Mouse (Mus musculus): ENCODE measurements around the gene Pax5.

Pax5 gene

DNA sequence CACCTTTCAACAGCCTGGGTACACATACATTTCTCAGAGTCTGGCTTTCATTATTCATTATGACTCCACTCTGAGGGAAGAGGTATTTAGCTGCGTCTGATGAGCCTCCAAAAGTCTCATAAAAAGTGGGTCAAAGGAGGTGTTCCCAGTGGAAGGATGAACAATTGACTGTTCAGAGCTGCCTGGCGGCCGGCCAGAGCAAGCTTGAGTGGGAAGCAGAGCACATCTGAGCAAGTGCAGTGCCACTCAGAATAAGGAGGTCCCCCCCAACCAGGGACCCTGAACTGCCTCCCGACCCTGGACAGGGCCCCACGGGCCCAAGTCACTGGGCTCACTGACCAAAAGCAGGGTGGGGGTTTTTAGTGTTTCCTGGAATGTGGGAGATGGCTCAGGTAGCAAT is 109.4 kb downstream of the Pax5 start:
- no peak for DNase-seq (ENCODE audit: low spot score)

DNA sequence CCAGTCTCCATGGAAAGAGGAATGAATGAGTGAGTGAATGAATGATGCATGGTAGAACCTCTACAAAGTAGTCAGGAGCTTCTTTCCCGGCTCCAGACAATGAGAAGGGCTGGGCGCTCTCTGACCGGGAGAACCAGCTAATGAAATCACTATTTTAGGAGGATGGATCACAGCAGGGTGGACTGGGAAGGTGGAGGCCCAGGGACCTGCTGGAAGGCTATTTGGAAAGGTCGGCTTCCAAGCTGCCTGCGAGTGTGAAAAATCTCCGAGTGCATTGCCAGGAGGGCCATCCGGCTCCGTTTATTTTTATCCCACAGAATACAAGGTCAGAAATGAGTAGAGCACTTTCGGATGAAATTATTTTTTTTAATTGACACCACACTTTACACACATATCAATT is 112.3 kb downstream of the Pax5 start:
- no peak for DNase-seq (ENCODE audit: low spot score)

DNA sequence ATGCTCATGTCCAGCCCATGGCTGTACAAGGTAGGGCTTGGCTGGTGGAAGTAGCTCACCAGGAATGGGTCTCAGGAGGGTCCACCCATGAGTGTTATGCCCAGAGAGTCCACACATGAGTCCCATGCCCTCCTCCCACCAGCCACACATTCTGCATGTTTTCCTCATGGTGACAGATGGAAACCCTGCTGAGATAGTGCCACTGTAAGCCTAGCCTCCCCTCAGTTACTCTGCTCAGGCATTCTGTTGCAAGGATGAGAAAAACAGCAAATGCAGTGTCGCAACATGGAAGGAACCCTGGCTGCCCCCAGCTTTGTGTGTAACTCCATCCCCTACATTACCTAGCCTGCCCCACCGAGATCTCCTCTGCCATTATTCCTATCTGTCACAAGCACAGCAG is 117.2 kb downstream of the Pax5 start:
- no peak for DNase-seq (ENCODE audit: low spot score)

DNA sequence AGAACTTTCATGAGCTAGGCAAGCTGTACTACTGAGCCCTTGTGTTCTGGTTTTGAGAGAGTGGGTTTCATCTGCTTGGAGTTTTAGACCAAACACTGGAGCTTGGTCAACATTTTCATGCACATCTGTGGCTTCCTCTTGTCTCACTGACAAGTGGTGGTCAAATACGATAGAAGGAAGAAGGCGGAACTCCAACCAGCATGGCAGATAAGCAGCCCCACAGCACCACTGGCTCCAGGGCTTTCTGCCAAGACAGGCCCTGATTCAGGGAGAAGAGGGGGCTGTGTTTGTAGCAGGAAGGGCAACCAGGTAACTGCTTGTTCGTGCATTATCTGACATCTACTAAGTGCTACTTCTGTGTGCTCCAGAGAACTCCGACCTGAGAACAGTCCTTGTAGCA is 127.6 kb downstream of the Pax5 start:
- no peak for DNase-seq (ENCODE audit: low spot score)

DNA sequence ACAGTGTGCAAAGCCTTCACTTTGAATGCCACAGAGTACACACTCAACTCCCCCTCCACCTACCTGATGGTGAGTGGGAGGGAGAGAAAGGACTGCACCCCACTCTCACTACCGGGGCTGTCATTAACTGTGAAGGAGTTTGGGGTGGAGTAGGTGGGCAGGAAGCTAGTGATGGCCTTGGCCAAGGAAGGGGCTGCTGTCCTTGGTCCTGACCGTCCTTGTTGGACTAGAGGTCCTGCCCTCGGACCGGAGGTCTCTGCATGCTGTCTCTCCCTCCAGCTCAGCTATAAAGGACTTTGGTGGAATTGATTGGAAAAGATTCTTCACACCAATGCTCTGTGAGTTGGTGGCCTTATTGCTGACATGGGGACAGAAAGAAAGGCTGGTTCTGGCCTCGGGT is 131.7 kb downstream of the Pax5 start:
- peak; percentile 24 for DNase-seq (ENCODE audit: low spot score)

DNA sequence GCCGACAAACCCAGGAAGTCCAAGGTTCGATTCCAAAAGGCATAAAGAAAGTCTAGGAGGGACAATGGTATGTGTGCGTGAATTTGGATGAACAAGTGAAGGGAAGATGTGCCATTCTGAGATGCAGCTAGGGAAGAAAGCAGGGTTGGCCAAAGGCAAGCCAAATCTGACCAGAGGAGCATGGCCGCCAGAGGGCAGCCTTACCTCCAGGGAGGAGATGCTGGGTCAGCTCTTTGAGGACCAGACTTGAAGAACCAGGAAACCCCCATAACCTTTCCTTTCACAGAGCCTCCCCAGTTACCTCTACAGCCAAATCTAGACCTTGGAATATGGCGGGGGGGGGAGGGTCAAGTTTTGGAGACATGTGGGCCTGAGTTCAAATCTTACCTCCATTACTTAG is 133.0 kb downstream of the Pax5 start:
- peak; percentile 54 for DNase-seq (ENCODE audit: low spot score)

DNA sequence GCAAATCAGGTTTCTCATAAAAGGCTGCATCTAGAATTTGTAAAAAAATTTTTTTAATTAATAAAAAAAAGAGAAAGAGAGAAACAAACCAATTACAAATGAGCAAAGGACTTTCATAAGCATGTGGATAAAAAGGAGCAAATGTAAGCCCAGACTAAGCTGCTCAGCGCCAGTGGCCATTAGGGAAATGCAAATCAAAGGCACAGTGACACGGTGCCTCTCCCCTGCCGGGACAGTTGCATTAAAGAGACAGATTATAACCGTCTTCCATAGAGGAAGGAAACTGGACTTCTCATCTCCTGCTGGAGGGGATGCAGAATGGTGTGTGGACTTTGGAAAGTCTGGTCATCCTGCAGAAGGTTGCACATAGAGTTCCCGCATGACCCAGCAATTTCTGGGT is 133.5 kb downstream of the Pax5 start:
- no peak for DNase-seq (ENCODE audit: low spot score)

DNA sequence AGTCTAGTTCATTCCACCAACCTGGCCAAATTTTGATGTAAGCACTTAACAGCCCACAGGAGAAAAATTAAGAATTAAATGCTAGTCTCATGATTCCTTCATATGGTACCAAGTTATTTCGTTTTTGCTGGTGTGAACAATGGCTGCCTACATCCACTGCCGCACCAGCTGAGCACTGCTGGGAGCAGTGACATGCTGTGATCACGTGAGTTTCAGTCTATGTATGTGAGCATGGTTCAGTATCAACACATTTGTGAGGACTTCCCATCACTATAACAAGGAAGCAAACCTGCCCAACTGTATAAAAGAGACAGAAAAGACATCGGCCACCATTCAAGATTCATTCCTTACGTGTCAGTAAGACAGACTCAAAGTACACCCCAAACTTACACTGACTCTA is 137.3 kb downstream of the Pax5 start:
- no peak for DNase-seq (ENCODE audit: low spot score)

DNA sequence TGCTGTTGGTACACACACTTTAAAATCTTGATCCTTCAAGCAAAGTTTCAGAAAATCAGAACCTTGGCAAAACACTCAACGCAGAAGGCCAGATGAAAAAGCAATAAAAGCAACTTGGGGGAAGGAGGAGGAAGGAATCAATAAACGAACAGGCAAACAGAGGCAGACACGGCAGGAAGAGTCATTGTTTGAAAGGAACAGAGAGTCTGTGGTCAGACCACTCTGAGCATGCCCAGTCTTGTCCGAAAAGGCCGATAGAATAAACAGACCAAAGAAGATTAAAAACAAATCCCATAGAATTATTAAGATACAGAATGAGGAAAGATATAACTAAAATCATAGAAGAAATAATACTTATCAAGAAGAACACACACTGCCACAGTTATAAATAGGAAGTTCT is 137.9 kb downstream of the Pax5 start:
- DNase-seq (ENCODE audit: low spot score), result no peak

DNA sequence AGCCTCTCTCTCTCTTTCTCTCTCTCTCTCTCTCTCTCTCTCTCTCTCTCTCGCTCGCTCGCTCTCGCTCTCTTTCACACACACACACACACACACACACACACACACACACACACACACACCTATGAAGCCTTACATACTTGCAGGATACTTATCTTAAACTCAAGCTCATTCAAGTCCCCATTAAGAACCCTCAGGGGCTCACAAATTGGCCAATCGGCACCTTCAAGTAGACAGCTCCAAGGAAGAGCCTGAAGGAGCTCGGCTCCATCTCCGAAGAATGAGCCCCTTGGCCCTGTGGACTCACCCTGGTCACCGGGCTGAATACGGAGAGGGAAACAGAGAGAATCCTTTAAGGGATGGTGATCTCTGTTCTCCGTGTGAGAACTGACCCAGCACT is 141.1 kb downstream of the Pax5 start:
- DNase-seq (ENCODE audit: low spot score), result no peak

DNA sequence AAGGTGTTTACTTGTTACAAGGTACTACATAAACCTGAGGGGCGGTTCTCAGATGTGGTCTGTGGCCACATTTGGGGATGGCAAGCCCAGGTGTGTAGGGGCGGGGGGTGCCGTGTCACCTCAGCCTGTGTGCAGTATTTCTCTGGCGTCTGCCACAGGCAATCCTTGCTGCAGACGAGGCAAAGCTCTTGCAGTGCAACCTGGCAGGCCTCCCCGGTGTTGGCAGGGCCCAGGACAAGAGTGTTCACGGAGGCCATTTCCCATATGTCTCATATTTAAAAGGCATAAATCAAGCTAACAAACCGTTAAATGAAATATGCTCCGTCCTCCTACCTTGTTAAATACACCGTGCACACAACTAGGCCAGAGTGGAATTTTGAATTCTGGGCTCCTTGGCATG is 141.6 kb downstream of the Pax5 start:
- DNase-seq (ENCODE audit: low spot score), result no peak

DNA sequence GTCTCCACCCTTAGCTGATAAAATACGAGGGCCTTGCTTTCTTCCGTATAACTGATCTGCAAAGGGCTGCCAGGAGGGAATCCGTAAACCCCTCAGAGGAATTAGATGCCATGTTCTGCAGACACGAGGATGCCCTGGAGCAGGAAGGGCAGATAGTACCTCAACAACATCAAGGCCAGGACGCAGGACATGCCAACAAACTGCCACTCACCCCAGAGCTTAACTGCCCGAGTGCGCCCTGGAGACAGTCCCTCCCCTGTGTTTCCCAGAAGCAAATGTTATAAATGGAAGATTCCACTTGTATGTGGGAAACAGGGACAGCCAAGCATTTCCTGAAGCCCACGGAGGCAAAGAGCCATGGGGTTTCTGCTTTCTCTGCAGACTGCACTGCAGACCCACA is 143.9 kb downstream of the Pax5 start:
- DNase-seq (ENCODE audit: low spot score), result no peak

DNA sequence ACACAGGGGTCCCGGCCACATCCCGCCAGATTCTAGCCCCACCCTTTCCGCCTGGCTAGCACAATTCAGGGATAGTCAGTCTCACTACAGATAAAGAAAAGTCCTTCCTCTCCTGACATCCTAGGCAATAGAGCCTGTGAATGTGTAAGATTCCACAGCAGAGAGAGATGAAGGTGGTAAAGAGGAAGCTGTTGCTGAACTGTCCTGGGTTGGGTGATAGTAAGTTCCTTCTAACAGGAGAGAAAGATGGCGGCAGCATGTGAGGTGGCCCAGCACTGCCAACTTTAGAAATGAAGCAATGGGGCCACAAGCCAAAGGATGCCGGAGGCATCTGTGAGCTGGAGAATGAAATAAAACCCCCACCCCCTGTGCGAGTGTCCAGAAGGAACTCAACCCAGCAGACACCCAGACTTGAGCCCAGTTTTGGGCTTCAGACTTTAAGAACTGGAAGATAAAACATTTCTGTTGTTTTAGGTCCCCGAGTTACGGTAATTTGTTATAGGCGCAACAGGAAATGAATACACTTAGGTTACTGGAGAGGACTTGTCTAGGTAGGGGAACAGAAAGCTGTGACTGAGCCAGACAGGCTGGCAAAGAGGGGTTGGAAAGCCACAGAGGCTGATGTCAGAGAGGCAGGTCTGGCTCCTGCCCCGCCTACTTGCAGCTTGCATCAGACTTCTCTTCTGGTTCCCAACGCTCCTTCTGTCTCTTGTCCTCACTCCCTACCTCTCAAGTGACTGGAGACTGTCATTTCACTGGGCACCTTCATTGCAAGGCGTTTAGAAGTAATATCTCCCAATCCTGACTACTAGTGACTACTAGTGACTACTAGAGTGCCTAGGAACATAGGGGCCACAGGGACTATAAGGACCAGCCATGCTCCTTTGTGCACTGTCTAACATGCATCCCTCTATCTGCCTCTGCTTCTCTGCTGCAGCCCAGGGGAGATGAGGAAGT is 144.9 kb downstream of the Pax5 start:
- no peak for DNase-seq (ENCODE audit: low spot score)

DNA sequence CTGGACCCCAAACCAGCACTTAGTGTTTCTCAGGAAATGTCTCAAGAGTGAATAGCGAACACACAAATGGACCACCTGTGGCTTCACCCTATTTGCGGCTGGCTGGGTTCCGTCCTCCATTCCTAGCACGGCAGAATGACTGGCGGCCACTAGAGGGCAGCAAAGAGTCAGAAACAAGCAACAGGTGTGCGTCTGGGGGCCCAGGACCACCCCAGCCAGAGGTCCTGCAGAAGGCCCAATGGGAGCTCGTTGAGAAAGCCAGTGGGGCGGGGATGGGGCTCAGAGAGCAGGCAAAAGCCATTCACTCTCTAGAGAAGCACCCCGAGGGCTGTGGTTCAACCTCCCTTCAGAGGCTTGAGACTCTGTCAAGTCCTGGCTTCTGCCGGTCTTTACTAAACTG is 145.7 kb downstream of the Pax5 start:
- DNase-seq (ENCODE audit: low spot score), result peak; percentile 61

DNA sequence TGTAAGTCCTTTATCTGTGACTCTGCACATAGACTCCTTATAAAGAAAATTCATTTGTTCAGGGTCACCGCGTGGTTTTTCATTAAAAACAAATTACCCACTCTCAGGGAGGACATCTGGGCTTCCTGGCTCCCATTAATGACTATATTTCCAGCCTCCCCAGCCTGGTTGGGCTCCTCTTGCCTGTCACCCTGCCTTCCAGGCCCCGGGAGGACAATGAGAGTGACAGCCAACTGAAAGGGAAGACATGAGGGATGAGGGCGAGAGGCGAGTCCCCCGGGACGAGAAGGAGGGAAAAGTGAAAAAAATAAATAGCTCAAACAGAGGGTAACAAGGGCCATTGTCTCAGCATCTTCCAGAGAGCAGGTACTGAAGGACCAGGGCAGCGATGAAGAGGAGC is 149.3 kb downstream of the Pax5 start:
- no peak for DNase-seq (ENCODE audit: low spot score)

DNA sequence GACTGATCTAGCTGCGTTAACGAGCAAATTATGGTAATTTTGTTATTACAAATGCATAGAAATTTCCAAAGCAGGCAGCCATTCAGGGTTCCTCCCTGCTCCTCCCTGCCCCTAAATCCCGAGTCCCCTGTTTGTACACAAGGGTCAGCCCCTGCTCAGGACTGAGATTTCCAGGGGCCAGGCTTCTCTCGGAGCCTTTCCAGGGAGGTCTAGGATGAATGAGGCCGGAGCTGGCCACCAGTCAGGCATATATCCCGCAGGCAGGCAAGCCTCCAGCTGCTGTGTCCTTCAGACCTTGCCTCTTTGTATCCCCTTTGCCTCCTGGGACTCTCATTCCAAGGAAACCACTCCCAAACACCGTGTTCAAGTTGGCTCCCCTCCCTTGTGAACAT is 151.7 kb downstream of the Pax5 start:
- no peak for DNase-seq (ENCODE audit: low spot score)

DNA sequence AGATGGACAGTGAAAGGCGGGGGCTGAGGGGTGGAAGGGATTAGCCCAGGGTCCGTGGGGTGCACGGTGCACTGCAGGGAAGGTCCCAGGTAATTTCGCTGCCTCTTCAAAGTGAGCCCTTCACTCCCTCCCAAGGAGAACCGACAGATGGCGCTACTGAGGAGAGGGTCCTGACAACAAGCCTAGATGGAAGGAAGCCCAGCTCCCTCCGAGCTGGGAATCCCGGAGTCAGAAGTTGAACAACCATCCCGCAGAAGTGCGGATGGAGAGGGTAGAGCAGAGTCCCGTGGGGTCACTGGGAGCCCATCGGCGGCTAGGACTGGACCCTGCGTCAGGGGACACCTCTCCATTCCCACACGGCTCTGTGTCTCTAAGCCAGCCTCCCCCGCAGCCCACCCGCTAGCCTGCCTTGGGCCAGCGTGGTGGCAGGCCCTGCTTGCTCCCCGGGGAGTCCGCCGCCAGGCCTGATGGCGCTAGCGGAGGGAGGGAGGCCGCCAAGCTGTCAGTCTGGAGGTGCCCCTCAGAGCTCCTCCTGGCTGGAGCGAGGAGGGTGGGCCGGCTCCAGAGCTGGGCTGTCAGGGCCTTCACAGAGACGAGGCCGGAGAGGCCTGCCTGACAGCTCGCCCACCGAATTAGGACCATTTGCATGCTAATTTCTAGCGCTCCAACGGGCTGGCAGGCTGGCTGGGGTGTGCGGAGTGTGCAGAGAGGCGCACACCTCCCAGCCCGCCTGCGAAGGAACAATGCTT is 152.3 kb downstream of the Pax5 start:
- DNase-seq (ENCODE audit: low spot score), result peak; percentile 52

DNA sequence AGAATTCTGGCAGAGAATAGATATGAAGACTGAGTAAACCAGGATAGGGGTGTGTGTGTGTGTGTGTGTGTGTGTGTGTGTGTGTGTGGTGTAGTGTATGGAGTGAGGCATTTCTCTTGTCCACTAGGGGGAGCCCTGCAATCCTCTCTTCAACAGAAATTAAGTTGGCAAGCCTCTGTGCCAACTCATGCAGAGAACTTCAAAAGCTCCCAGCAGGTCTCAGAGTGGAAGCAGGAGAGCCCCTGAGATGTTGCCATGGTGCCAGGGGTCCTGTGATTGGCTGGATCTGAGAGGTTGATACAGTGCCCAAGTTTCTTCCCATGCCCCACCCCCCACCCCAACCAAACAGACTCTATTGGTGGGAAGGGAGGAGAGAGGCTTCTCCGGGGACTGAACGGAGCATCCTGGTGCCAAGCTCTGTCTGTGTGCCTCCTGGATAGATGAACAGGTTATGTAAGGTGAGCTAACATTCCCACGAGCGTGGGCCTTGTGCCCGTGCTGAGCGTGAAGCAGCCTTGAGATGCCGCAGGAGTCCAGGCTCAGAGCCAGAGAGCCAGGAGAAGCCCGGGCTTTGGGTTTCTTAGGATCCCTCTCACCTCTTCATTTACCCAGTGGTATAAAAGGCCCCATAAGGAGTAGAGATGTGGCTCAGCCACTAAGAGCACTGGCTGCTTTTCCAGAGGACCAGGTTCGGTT is 153.6 kb downstream of the Pax5 start:
- no peak for DNase-seq (ENCODE audit: low spot score)

DNA sequence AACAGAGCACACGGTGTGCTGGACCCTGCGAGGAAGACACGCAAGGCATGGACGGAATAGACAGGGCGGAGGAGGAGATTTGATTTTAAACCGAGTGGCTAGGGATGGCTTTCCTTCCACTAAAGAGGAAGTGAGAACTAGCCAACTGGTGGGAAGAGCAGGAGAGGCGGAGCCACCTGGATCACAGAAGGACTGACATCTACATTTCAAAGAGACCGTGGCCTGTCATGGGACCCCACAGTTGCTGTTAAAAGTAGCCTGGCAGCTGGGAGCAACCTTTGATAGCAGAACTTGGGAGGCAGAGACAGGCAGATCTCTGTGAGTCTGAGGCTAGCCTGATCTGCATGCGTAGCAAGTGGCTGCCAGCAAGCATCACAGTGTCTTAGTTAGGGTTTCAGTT is 154.7 kb downstream of the Pax5 start:
- DNase-seq (ENCODE audit: low spot score), result no peak

DNA sequence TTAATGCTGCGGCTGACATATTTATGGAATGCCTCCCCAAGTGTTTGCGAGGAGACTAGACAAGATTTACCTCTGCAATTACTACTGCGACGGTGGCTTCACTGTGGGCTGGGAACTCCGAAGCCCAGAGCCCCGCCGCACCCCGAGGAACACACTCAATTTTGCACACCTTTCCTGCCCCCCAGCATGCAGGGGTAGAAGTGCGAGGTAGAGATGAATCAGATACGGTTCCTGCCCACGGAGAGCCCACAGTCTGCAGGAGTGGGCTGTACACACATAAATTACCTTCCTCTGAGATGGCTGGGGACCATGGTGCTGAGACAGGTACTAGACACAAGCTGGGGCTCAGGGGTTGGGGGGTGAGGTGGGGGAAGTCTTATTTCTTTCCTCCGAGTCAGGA is 158.8 kb downstream of the Pax5 start:
- no peak for DNase-seq (ENCODE audit: low spot score)

DNA sequence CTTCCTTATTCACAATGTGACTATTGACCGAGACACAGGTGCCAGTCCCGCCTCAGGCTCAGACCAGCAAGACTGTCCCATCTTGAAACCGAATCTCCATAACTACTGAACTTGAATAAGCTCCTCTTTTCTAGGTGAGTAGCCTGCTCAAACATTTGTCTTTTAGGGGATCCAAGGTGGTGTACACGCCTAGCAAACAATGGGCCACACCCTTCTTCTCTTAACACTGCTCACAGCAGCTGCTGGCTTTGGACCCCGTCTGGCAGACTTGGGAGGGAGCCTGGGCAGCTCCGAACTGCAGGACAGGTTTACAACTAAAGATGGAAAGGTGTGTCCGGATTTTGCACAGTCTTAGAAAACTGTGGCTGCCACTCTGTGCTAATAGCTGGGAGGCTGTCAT is 161.3 kb downstream of the Pax5 start:
- no peak for DNase-seq (ENCODE audit: low spot score)

DNA sequence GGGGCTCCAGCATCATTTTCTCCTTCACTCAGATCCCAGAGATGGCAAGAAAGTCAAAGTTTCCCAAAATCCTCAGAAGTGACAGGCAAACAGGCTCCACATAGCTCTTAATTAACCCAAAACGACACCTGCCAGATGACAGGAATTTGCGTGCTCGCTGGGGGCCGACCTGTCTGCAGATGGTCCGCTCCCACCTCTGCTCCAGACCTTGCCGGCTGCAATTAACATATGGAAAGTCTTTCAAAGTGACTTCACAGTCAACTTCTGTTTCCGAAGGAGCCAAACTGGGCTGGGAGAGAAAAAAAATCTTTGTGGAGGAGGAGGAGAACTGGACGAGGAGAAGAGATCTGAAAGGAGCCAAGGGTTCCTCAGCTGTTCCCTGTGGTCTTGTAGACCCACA is 164.6 kb downstream of the Pax5 start:
- no peak for DNase-seq (ENCODE audit: low spot score)

DNA sequence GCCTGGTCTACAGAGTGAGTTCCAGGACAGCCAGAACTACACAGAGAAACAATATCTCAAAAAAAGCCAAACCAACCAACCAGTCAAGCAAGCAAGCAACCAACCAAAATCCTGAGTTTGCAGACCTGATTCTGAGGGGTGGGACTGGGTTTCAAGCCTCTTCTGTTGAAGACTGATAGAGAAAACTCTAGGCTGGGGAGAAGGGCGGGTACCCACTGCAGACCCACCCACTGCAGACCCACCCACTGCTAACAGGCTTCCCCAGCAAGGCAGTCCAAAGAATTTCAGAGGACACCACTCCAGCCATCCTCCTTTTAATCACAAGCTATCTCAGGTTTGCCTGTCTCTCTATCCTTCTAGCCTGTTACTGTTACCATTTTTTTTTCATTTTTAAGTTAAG is 165.8 kb downstream of the Pax5 start:
- DNase-seq (ENCODE audit: low spot score), result no peak

Data from ovary, postnatal 36 days (tissue).